Mouse (Mus musculus): ENCODE results near the gene Gm32717.
"Not testable (repeated sequence)": the region's sequence is repeated elsewhere in the genome, so short reads cannot be mapped to it uniquely, and the experiment has no call there.

Gm32717 gene

DNA sequence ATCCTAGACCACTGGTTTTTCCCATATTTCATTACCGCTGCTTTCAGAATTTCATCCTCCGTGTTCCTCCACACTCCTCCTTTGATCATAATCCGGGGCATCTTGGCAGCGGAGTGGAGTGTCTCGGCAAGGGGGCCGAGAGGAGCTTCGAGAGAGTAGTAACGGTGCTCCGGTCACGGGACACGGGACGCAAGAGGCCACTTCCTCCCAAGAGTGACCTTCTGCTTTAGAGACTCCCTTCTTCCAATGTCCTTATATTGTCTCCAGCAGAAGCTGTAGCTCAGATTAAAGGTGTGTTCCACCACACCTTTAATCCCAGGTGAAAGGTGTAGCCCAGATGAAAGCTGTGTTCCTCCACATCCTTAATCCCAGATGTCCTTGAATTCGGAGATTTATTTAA is at the start of gene Gm32717:
Gene Gm32717, minus strand, starts transcription at position 101 of the 400 bp plus-strand sequence.
- not testable (repeated sequence) for DNase-seq (ENCODE audit: low spot score)

DNA sequence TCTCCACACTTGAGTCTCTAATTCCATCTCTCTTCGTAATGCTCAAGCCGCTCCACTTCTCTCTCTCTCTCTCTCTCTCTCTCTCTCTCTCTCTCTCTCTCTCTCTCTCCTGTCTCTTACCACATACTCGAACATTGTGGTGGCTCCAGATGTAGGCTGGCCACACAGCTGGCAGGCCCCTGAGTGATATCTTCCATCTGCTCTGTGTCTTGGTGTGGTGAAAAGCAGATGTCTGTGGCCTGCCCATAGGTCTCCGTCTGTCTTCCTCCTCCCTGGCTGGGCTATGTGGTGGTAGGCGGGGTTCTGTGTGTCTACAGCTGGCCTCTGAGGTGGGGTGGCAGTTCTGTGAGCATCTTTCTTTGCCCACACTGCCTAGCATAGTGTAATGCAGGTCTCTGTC is 42.4 kb upstream of the Gm32717 start:
- DNase-seq (ENCODE audit: low spot score): not testable (repeated sequence)

DNA sequence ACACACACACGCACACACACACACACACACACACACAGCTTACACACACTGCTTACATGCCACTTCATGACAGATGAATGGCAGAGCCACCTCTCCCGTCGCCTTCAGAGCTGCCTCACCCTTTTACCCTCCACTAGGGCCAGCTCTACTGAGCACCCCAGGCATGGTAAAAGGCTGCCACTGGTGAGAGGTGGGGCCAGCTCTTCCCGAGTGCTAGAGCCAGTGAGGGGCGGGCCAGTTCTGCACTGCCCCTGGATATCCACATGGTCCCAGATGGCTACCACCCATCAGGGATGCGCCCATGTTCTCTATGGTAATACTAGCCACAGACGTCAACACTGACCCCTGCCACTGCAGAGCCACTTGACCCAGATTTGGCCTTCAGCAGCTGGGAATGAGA is 42.0 kb upstream of the Gm32717 start:
- not testable (repeated sequence) for DNase-seq (ENCODE audit: low spot score)

DNA sequence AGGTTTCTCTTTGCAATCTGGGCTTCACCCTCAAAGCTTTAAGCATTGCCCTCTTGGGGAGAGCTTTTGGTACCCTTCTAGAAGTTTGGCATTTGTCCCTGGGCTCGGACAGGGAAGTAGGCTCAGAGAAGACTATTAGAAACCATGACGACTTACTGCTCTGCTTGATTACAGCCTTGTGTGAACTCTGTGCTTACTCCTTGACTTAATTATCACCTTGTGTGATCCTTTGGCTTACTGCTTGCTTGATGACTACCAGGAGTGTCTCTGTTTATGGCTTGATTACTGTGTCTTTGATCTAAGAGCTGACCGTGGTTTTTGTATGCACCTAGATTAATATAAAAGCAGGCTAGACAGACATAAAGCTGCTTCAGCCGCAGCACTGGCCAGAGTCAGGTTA is 37.5 kb upstream of the Gm32717 start:
- DNase-seq (ENCODE audit: low spot score): not testable (repeated sequence)

DNA sequence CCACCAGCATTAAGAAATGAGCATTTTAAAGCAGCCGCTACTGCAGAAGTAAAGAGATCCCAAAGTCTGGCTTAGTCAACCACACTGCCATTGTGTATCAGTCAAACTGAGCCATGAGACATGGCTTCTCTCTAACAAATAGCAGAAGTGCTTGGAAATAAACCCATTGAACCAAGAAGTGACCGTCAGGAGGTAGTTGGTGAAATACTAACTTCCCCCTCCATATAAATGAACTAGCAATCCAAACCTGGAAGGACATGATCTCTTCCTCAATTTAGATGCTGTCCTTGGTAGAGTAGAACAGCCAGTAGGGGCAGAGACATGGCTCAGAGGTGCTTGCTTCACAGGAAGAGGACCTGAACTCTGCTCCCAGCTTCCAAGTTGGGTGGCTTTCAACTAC is 30.8 kb upstream of the Gm32717 start:
- DNase-seq (ENCODE audit: low spot score): not testable (repeated sequence)

DNA sequence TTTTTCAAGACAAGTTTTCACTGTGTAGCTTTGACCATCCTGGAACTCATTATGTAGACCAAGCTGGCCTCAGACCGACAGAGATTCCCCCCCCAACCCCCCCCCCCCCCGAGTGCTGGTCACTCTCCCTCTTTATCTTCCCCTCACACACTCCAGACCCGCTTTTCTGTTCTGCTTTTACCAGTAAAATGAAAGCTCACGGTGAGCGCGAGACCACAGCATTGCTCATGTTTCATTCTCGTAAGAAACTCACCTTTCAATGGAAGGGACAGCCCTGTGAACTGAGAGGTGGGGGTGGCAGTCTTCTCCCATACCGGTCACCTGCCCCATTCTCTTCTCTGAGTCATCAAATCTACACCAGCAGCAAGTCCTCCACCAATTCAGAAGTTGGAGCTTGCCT is 28.2 kb upstream of the Gm32717 start:
- not testable (repeated sequence) for DNase-seq (ENCODE audit: low spot score)

DNA sequence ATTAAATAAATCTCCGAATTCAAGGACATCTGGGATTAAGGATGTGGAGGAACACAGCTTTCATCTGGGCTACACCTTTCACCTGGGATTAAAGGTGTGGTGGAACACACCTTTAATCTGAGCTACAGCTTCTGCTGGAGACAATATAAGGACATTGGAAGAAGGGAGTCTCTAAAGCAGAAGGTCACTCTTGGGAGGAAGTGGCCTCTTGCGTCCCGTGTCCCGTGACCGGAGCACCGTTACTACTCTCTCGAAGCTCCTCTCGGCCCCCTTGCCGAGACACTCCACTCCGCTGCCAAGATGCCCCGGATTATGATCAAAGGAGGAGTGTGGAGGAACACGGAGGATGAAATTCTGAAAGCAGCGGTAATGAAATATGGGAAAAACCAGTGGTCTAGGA is 17.8 kb upstream of the Gm32717 start, which contains the start of gene Gm32802:
Gene Gm32802, plus strand, starts transcription at position 301 of the 400 bp plus-strand sequence.
- DNase-seq (ENCODE audit: low spot score): not testable (repeated sequence)

DNA sequence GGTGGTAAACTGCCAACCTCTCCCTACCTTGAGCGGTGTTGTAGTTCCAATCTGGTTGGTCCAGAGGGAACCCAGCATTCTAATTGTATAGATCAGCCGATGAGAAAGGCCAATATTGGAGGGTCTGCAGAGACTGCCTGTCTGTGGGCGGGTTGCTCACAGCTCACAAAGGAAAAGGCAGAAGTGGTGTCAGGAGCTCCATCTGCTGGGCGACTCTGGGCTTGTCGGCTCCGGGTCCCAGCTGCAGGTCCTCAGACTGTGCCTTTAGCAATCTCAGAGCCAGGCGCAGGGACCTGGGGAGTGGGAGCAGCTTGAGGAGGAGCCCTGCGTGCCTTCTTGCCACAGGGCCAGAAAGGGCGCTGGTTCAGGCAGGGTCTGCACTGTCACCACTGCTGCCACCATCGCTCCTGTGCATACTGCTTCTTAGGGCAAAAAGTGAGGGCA is 10.3 kb upstream of the Gm32717 start:
- no peak for DNase-seq (ENCODE audit: low spot score)

DNA sequence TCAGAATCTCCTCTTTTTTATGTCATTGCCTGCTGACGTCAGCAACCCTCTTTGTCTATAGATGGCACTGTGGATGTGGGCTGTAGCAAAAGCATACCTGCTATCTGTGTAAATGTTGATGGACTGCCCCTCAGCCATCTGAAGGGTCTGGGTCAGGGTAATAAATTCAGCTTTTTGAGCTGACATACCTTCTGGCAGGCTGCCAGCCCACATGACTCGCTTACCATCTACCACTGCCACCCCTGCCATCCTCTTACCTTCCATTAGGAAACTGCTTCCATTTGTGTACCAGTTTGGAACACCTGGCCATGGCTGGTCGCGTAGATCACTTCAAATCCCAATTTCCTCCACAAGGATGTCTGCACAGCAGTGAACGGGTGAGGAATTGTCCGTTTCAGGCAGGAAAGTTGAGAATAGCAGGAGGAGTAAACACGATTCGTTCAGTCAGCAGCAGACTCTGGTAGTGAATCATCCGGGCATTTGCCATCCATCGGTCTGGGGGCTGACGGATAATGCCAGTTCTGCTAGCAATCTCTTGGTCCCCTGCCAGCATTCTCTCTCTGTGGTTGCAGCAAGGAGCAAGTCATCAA is 8.5 kb upstream of the Gm32717 start:
- not testable (repeated sequence) for DNase-seq (ENCODE audit: low spot score)

DNA sequence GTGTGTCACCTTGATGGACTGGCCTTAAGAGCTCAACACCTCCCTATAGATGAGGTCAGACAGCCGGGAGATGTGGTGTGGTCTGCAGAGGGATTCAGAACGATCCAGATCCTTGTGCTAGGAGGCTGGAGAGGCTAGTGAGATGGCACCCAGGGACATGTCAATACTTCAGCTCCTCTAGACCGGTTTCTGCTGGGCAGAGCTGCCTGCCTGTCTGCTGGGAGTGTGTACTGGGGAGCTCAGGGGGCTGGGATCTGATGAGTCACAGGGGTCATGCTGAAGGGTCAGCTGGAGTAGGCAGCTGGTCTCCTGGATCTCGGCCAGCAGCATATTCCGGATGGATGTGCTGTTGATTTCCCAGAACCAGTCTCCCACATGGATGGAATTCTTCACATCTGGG is 8.0 kb downstream of the Gm32717 start:
- DNase-seq (ENCODE audit: low spot score): not testable (repeated sequence)

DNA sequence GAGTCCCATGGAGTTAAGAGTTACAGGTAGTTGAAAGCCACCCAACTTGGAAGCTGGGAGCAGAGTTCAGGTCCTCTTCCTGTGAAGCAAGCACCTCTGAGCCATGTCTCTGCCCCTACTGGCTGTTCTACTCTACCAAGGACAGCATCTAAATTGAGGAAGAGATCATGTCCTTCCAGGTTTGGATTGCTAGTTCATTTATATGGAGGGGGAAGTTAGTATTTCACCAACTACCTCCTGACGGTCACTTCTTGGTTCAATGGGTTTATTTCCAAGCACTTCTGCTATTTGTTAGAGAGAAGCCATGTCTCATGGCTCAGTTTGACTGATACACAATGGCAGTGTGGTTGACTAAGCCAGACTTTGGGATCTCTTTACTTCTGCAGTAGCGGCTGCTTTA is 13.0 kb downstream of the Gm32717 start:
- not testable (repeated sequence) for DNase-seq (ENCODE audit: low spot score)

DNA sequence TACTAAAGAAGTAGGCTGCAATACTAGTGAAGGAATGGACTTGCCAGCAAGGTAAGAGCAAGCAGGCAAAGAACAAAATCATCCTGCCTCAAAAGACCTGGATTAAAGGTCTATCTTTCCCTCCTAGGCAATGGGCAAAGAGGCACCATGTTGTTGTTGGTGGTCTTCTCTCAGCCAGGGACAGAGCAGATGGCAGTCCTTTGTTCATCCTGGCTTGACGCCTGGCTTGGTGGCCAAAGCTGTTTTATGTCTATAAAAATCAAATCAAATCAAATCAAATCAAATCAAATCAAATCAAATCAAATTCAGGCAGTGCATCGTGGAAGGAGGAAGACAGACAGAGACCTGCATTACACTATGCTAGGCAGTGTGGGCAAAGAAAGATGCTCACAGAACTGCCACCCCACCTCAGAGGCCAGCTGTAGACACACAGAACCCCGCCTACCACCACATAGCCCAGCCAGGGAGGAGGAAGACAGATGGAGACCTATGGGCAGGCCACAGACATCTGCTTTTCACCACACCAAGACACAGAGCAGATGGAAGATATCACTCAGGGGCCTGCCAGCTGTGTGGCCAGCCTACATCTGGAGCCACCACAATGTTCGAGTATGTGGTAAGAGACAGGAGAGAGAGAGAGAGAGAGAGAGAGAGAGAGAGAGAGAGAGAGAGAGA is 24.7 kb downstream of the Gm32717 start:
- DNase-seq (ENCODE audit: low spot score): not testable (repeated sequence)

DNA sequence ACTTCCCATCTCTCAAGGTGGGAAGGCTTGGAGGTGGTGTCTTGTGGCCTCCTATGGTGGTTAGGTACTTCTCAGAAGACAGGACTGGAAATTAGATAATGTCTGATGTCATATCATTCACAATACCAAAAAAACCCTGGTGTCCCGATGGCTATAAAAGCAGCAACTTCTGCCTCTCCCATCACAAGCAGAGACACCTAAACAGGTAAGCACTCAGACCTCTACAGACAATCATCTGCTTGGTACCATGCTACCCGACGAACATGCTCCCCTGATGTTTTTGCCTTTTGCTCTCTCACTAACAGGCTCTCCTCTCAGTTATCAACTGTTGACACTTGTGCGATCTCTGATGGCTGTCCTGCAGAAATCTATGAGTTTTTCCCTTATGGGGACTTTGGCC is 35.9 kb downstream of the Gm32717 start, which contains the start of gene Il22:
Gene Il22, plus strand, starts transcription at position 301 of the 400 bp plus-strand sequence.
- DNase-seq (ENCODE audit: low spot score): no peak

DNA sequence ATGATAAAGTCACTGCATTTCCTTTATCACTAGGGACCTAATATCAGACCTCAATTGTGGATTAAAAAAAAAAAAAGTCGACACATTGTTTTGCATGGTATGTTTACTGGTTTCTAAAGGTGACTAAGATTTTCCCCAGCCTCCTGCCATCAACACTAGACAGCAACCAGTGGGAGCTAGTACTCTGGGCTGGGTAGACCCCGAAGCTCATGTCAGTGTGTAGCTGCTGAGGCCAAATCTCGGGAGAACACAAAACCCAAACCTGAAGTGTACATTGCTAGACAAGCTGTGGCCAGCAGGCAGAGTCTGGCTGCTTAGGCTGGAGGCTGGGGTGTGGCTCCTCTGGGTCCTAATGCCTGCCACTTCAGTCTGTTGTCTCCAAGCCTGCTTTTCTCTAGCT is 45.4 kb downstream of the Gm32717 start:
- DNase-seq (ENCODE audit: low spot score): not testable (repeated sequence)

Data from adipocyte (in vitro differentiated cells).